Mouse (Mus musculus) spleen, postnatal 14 days (tissue): ENCODE results near the gene Arfip1.

Experiments used
- DNase-seq, 2 experiments: peaks; one replicate each; pipeline ENCODE4 v3.0.0; 2021 to 2022; ENCODE audit warnings: low spot score in 2 of 2

Gene Arfip1

GRCm38 (mm10) chr3:84455733-84456417 lies 126.5 kb downstream of the Arfip1 start:
- peak in 1 of 2 experiments; percentile 62 for DNase-seq

- no peak for DNase-seq
Measured at GRCm38 (mm10) chr3:84450651-84451050, 131.8 kb downstream of the Arfip1 start.

GRCm38 (mm10) chr3:84449015-84449414 lies 133.4 kb downstream of the Arfip1 start:
- no peak for DNase-seq

- DNase-seq: no peak
Measured at GRCm38 (mm10) chr3:84447803-84448202, 134.6 kb downstream of the Arfip1 start.
